Mouse (Mus musculus) ES-Bruce4 (cell line): ENCODE results near the gene Zkscan16. TPM values are rescaled to one million over a fixed set of nuclear protein-coding genes. Genes with fewer than 3 reads are reported as not detected.

ENCODE experiments used
- H3K27ac ChIP-seq: 2 replicates; pipeline ENCODE4 v1.5.1; 2012; ENCODE audit warnings: low read length, inconsistent platforms; ENCODE audit not compliant: insufficient read depth
- H3K27me3 ChIP-seq: 2 replicates; pipeline ENCODE4 v1.6.1; 2012; ENCODE audit warnings: mild to moderate bottlenecking, low read length, inconsistent platforms; ENCODE audit not compliant: control insufficient read depth, poor library complexity, insufficient read depth, severe bottlenecking
- H3K36me3 ChIP-seq: 2 replicates; pipeline ENCODE4 v1.6.1; 2012; ENCODE audit warnings: inconsistent platforms, mild to moderate bottlenecking, low read length, moderate library complexity; ENCODE audit not compliant: control insufficient read depth, poor library complexity, insufficient read depth, severe bottlenecking
- H3K4me1 ChIP-seq: one replicate; pipeline ENCODE4 v1.8.1; 2011; ENCODE audit warnings: low read length; ENCODE audit not compliant: control insufficient read depth, insufficient read depth
- H3K4me3 ChIP-seq: 2 replicates; pipeline ENCODE4 v1.5.1; 2011; ENCODE audit warnings: low read depth, mild to moderate bottlenecking, low read length
- H3K9ac ChIP-seq: 2 replicates; pipeline ENCODE4 v1.6.1; 2012; ENCODE audit warnings: low read depth, mild to moderate bottlenecking, inconsistent platforms; ENCODE audit not compliant: poor library complexity, severe bottlenecking
- H3K9me3 ChIP-seq: replicated peaks from 2 replicates; pipeline ENCODE4 v1.6.1; 2012; ENCODE audit warnings: mild to moderate bottlenecking, low read length, inconsistent platforms; ENCODE audit not compliant: control insufficient read depth, poor library complexity, insufficient read depth, severe bottlenecking
- CTCF ChIP-seq: IDR thresholded peaks from one replicate; pipeline ENCODE4 v1.8.1; 2011; ENCODE audit warnings: low read depth, low read length
- EP300 ChIP-seq: IDR thresholded peaks from 2 replicates; pipeline ENCODE4 v1.6.1; 2011; ENCODE audit warnings: low read depth, low read length; ENCODE audit not compliant: insufficient read depth
- POLR2A ChIP-seq: IDR thresholded peaks from one replicate; pipeline ENCODE4 v1.8.1; 2011; ENCODE audit warnings: low read length; ENCODE audit not compliant: insufficient read depth
- polyA plus RNA-seq: library from polyadenylated mRNA; stranded (reverse); fragments of >200 nt; gene quantifications from 2 replicates; pipeline ENCODE4 v1.2.4, GENCODE M21; 2011; ENCODE audit warnings: low read depth; ENCODE audit not compliant: missing spikeins, insufficient read depth, insufficient read length

Zkscan16 gene
- polyA plus RNA-seq, 1 experiment: 0.49 TPM

DNA sequence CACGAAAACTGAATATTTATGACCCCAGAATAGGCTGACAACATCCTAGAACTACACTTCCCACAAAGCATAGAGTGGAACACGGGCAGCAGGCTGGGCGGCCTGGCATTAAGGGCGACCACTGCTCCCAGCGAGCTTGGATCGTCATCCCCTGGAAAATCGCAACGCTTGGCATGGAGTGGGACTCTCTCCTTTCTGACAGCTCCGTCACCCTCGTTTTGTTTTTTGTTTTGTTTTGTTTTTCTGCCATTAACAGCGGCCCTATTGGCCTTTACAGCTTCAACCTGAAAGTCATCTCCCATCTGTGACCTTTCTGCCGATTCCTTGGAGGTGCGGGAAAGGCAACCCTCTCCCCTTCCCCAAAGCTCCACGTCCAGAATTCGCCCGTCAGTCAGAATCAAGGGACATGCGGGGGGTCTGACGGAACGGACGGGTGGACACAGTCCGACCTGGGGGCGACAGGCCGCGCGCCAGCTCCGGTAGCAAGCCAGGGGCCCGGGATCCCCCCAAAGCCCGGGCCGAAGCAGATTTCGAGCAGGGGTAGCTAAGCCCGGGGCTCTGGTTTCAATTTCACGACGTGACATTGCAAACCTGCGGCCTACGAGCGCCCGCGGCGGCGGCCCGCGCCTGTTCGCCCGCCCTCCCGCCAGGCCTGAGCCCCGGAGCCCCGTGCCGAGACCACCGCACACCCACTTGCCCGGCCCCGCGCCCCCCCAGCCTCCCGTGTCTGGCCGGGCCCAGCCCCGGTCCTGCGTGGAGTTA is 32.2 kb upstream of the Zkscan16 start:
- Histone ChIP-seq H3K4me3 (peak overlapping the region; percentile 67), H3K27me3 (0 out of 2 replicates have a peak, but pooled peaks cover 1% of the 10 kb centered on the region), H3K36me3 (no peaks in the 10 kb centered on the region), H3K27ac (no peak overlapping the region), H3K9ac (peak overlapping the region; percentile 96), H3K4me1 (no peaks in the 10 kb centered on the region), H3K9me3 (no peaks in the 10 kb centered on the region)
- TF ChIP-seq EP300 (no peak), POLR2A (no peak), CTCF (no peak)

DNA sequence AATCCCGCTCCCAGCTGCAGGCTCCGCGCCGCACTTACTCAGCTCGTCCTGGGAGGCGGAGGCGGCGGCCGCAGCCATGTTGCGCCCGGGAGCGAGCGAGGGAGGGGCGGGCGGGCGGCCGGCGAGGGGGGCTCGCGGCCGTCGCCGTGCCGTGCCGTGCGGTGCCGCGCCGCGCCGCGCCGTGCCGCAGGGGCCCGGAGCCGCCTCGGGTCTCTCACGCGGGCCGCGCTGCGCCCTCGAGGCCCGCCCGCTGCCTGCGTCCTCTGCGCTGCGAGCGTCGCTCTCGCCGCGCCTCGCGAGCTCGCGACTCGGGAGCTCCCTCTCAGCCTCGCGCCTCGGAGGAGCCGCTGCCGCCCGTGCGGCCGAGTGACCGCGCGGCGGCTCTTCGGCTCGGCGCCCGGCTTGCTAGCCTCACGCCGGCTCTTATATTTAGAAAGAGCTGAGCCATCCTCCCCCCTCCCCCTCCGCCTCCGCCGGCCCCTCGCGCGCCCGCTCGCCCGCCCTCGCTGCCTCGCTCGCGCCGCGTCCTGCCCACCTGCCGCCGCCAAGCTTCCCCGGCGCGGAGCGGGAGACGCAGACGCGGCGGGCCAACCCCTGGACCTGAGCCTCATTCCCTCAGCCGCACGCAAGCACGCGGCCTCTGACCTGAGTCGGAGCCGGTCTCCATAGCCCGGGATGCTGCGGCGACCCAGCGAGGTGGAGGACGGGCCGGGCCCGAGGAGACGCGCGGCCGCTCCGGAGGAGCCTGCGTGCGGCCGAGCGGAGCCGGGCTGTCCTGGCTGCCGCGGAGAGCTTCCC is 31.4 kb upstream of the Zkscan16 start:
- no peaks in the 10 kb centered on the region for H3K4me1 ChIP-seq
- peak overlapping the region; percentile 74 for H3K4me3 ChIP-seq
- TF ChIP-seq CTCF (no peak), EP300 (no peak), POLR2A (no peak)
- 0 out of 2 replicates have a peak, but pooled peaks cover 1% of the 10 kb centered on the region for H3K27me3 ChIP-seq
- no peaks in the 10 kb centered on the region for H3K9me3 ChIP-seq
- no peaks in the 10 kb centered on the region for H3K36me3 ChIP-seq
- peak overlapping the region; percentile 96 for H3K9ac ChIP-seq
- no peak overlapping the region for H3K27ac ChIP-seq

DNA sequence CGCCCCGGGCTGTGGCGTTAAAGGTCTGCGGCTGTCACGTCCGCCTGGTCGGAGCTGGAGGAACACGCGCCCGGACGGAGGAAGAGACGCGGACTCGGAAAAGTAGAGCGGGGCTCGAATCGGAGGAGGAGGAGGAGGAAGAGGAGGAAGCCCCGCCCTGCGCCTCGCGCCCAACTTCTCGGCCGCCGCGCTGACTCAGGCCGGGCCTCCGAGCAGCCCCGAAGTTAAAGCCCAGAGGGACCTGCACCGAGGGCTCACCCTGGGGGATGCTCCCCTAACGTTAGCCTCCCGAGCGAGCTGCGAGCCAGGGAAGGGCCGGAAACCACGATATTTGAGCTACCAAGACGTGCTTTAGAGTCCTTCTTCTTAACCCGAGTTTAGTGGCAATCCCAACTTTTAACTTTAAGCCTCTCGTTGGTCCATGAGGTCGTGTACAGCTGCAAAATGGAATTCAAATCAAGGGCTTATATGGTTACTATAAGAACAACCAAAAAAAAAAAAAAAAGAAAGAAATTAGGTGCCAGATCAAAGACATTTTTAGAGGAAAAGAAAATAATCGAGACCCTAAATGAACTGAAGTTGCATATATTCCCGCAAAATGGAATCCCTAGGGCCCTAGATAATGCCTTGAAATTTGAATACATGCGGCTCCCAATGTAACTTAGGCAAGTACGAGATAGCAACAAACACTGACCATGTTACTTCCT is 30.6 kb upstream of the Zkscan16 start, which contains the start of gene Ecpas:
Gene Ecpas (minus strand): TSS at position 121 of the 707 bp plus-strand sequence.
- H3K27me3 ChIP-seq: 0 out of 2 replicates have a peak, but pooled peaks cover 1% of the 10 kb centered on the region
- H3K9ac ChIP-seq: peak within 1 kb of the TSS; percentile 96
- no peaks in the 10 kb centered on the region for H3K4me1 ChIP-seq
- peak within 1 kb of the TSS; percentile 74 for H3K4me3 ChIP-seq
- H3K27ac ChIP-seq: no peak within 1 kb of the TSS
- no peaks in the 10 kb centered on the region for H3K36me3 ChIP-seq
- no peak for TF ChIP-seq EP300
- TF ChIP-seq CTCF: no peak
- TF ChIP-seq POLR2A: no peak
- H3K9me3 ChIP-seq: no peaks in the 10 kb centered on the region

DNA sequence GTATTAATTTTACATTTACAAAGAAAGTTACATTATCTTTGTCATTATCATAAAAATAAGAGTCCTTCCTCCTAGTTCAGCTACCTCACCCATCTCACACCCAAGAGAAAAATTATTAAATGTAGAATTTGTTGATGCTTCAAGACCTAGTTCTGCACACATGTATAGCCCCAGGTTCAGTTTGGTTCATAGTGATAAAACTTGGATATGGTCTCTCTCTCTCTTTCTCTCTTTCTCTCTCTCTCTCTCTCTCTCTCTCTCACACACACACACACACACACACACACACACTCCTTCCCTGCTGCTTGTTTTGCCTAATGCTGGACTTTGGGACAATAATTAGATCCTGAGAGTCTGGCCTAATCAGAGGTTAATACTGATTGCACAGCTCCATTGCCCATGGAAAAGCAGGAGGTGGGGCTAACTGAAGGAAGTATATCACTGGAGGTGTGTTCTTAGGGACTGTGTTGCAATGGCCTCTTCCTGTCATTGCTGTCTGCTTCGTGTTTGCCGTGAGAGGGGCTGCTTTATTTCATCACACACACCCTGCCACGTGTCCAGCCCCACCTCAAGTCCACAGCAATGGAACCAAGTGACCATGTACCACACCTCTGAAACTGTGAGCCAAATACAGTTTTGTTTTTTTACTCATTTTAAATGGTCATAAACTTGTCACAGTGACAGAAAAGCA is 29.9 kb upstream of the Zkscan16 start:
- TF ChIP-seq POLR2A (no peak), CTCF (no peak), EP300 (no peak)
- no peaks in the 10 kb centered on the region for H3K36me3 ChIP-seq
- H3K27me3 ChIP-seq: 0 out of 2 replicates have a peak, but pooled peaks cover 1% of the 10 kb centered on the region
- no peak overlapping the region for H3K27ac ChIP-seq
- H3K9me3 ChIP-seq: no peaks in the 10 kb centered on the region
- no peak overlapping the region for H3K9ac ChIP-seq
- H3K4me3 ChIP-seq: no peak overlapping the region
- H3K4me1 ChIP-seq: no peaks in the 10 kb centered on the region

DNA sequence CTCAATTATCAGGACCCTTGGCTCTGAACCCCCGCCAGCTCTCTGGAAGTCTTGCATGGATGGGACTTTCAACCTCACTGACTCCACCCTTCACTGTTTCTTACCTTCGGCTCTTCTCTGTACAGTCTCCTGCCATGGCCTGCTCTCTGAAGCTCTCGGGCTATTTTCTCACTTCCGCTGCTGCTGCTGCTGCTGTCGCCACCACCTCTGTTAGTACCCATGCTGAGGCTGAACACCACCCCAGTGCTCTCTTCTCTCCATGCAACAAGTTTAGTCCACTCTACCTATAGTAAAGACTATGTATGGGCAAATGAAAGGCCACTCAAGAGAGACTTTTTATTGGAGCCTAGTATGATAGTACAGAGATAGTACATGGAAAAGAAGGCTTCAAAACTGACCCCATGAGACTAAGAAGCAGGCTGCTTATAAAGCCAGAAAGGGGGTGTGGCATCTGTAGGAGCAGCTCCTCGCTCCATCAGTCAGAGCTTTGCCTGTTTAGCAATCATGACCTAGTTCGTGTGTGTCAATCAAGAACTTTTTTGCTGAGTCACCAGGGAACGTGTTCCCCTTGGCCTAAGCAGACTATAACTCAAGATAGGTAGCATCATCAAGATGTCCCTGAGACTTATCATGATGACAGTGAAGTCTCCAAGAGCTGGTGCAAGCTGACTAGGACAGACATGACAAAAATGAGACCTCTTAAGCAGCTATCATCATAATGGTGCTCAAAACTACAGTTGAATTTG is 28.2 kb upstream of the Zkscan16 start:
- Histone ChIP-seq H3K27ac (no peak overlapping the region), H3K9me3 (no peaks in the 10 kb centered on the region), H3K36me3 (no peaks in the 10 kb centered on the region), H3K27me3 (no peaks in the 10 kb centered on the region), H3K4me3 (no peak overlapping the region), H3K4me1 (no peaks in the 10 kb centered on the region), H3K9ac (no peak overlapping the region)
- TF ChIP-seq EP300 (no peak), CTCF (no peak), POLR2A (no peak)
